In the genomic region with DNA sequence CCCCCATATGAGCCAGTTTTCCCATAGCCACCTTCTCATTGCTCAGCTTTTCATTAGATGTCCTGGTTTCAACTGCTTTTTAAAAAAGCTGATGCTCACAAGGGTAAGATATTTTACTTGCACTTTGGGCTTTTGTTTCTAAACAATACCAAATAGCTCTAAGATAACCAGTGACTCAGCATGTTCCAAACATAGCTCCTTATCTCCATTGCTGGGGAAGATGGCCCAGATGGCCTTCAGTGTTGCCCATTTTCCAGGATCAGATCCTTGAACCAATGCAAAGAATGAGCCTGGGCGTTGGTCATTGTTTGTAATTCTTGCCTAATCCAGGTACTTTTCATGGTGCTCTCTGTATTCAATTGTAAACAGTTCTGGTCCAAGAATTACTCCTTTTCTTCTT, we compare ENCODE assay signal across 26 mouse cellular contexts. TPM values are rescaled to one million over a fixed set of nuclear protein-coding genes. Genes with fewer than 3 reads are reported as not detected.
DNase-seq lines count a peak whose midpoint lies in the region; ATAC-seq and TF ChIP-seq lines count a peak whose summit lies in the region.
"Had no signal": no experiment of that assay in that cellular context is flagged by ENCODE, and none has a peak within 500 bp of the region (broad histone marks: within the 10 kb centered on the region; RNA-seq: fewer than 3 reads in every experiment).

No protein-coding gene starts in this region.

- no peak for ATAC-seq in forebrain, embryonic 11.5 days (replicated peaks; ENCODE audit: low FRiP score)
- ATAC-seq: CD4-positive, CD25-positive, alpha-beta regulatory T cell, adult 4 months; forebrain, embryonic 13.5 days; forebrain, embryonic 15.5 days; forebrain, postnatal 0 days had no signal

- TF ChIP-seq POLR2A in MEL (IDR thresholded peaks at IDR 0.05; ENCODE audit: control insufficient read depth in 1 of 2, insufficient read depth in 1 of 2, low read depth in 1 of 2, low read length in 2 of 2, poor library complexity in 1 of 2), result no peak

- WGBS in forebrain, embryonic 11.5 days, result 79% methylated on average over 1 of the region's 1 CpGs

- H3K27ac ChIP-seq in MEL (ENCODE audit: control insufficient read depth, low read depth, low read length), result no peak overlapping the region
- no peak overlapping the region for H3K27ac ChIP-seq in forebrain, embryonic 11.5 days (ENCODE audit: low read depth, low read length)
- H3K27ac ChIP-seq: embryonic facial prominence, embryonic 13.5 days; embryonic facial prominence, embryonic 15.5 days; forebrain, embryonic 10.5 days; forebrain, embryonic 13.5 days; forebrain, embryonic 15.5 days had no signal

- no peak overlapping the region for H3K4me3 ChIP-seq in MEL (ENCODE audit: control insufficient read depth in 1 of 2, insufficient read depth in 1 of 2, low read depth in 2 of 2, low read length in 2 of 2)
- no peak overlapping the region for H3K4me3 ChIP-seq in forebrain, embryonic 11.5 days (ENCODE audit: low read depth, low read length)
- H3K4me3 ChIP-seq: embryonic facial prominence, embryonic 13.5 days; embryonic facial prominence, embryonic 15.5 days; erythroblast, embryonic 14.5 days; forebrain, embryonic 10.5 days; forebrain, embryonic 13.5 days; forebrain, embryonic 15.5 days had no signal

- peaks cover 0 to 28% of the 10 kb centered on the region in 2 experiments; a peak in 2 of 4 replicates for H3K36me3 ChIP-seq in MEL (ENCODE audit: control insufficient read depth in 1 of 2, insufficient read depth in 2 of 2, low read length in 2 of 2)
- no peaks in the 10 kb centered on the region for H3K36me3 ChIP-seq in forebrain, embryonic 11.5 days (ENCODE audit: control insufficient read depth, insufficient read depth, low read length)
- H3K36me3 ChIP-seq: embryonic facial prominence, embryonic 13.5 days; embryonic facial prominence, embryonic 15.5 days; forebrain, embryonic 10.5 days; forebrain, embryonic 15.5 days had no signal

- TF ChIP-seq EP300 in MEL (IDR thresholded peaks at IDR 0.05; ENCODE audit: low read depth in 1 of 2, low read length in 2 of 2), result peak; percentile 23 to 30; a peak in 2 of 4 replicates

- TF ChIP-seq CTCF in MEL (IDR thresholded peaks at IDR 0.05 in 2 of 3, conservative IDR thresholded peaks at IDR 0.05 in 1 of 3; ENCODE audit: control insufficient read depth in 1 of 3, insufficient read depth in 1 of 3, low read depth in 2 of 3, low read length in 3 of 3, poor library complexity in 1 of 3, severe bottlenecking in 1 of 3), result no peak

- peaks cover 7 to 11% of the 10 kb centered on the region in 2 experiments for H3K4me1 ChIP-seq in MEL (ENCODE audit: control insufficient read depth in 1 of 2, insufficient read depth in 2 of 2, low read length in 2 of 2)
- no peaks in the 10 kb centered on the region for H3K4me1 ChIP-seq in forebrain, embryonic 11.5 days (replicated peaks; ENCODE audit: control insufficient read depth, insufficient read depth, low read length)
- H3K4me1 ChIP-seq: embryonic facial prominence, embryonic 13.5 days; embryonic facial prominence, embryonic 15.5 days; forebrain, embryonic 10.5 days; forebrain, embryonic 13.5 days; forebrain, embryonic 15.5 days had no signal

- peak; percentile 23 to 76 for DNase-seq in adrenal gland, adult (ENCODE audit: inconsistent age in 2 of 2, low spot score in 1 of 2)
- no peak for DNase-seq in adrenal gland, postnatal 14 days
- DNase-seq in adrenal gland, adult 8-10 months, result peak; percentile 24
- DNase-seq in adrenal gland, postnatal 25 days, result no peak
- peak; percentile 28 for DNase-seq in heart, adult 11 months
- DNase-seq in heart, postnatal 4 days, result no peak
- DNase-seq in MEL (ENCODE audit: low read depth, low spot score), result peak; percentile 20
- no peak for DNase-seq in forebrain, embryonic 11.5 days (ENCODE audit: low spot score)
- DNase-seq: B cell, adult 2 months; cerebellum, adult 11 months; cerebellum, adult 18-20 months; cerebellum, adult 8-10 months; cerebellum, adult 9-11 months; cerebellum, postnatal 14 days; cerebellum, postnatal 36 days; embryo, embryonic 11 days; forebrain, postnatal 0 days had no signal

- H3K79me2 ChIP-seq in MEL (ENCODE audit: control insufficient read depth, insufficient read depth, low read length, poor library complexity), result no peaks in the 10 kb centered on the region

- no peaks in the 10 kb centered on the region for H3K27me3 ChIP-seq in MEL (ENCODE audit: control insufficient read depth in 1 of 2, insufficient read depth in 2 of 2, low read length in 2 of 2)
- H3K27me3 ChIP-seq in forebrain, embryonic 11.5 days (ENCODE audit: control insufficient read depth, insufficient read depth, low read length), result no peaks in the 10 kb centered on the region
- H3K27me3 ChIP-seq: CH12.LX; embryonic facial prominence, embryonic 13.5 days; embryonic facial prominence, embryonic 15.5 days; forebrain, embryonic 13.5 days; forebrain, embryonic 15.5 days had no signal

- H3K9me3 ChIP-seq in MEL (replicated peaks; ENCODE audit: insufficient read depth, low read length), result no peaks in the 10 kb centered on the region
- no peaks in the 10 kb centered on the region for H3K9me3 ChIP-seq in forebrain, embryonic 11.5 days (ENCODE audit: control insufficient read depth, low read length)
- H3K9me3 ChIP-seq: embryonic facial prominence, embryonic 13.5 days; embryonic facial prominence, embryonic 15.5 days; forebrain, embryonic 10.5 days; forebrain, embryonic 13.5 days; forebrain, embryonic 15.5 days; G1E had no signal

- no peak overlapping the region for H3K4me2 ChIP-seq in forebrain, embryonic 11.5 days (ENCODE audit: low read depth, low read length, severe bottlenecking)
- H3K4me2 ChIP-seq: embryonic facial prominence, embryonic 13.5 days; embryonic facial prominence, embryonic 15.5 days; forebrain, embryonic 13.5 days; forebrain, embryonic 15.5 days had no signal

- no peak for TF ChIP-seq RAD21 in MEL (IDR thresholded peaks at IDR 0.05; ENCODE audit: low read depth, low read length)

- H3K9ac ChIP-seq in MEL (ENCODE audit: control insufficient read depth, low read depth, low read length, poor library complexity, severe bottlenecking), result no peak overlapping the region
- H3K9ac ChIP-seq in forebrain, embryonic 11.5 days (ENCODE audit: low read length), result no peak overlapping the region
- H3K9ac ChIP-seq: embryonic facial prominence, embryonic 13.5 days; embryonic facial prominence, embryonic 15.5 days; forebrain, embryonic 13.5 days; forebrain, embryonic 15.5 days; forebrain, postnatal 0 days had no signal

TF ChIP-seq in MEL, 35 proteins besides CTCF, POLR2A, EP300 and RAD21:
- TF ChIP-seq ETS1 (IDR thresholded peaks at IDR 0.05; ENCODE audit: low read depth, low read length), result peak; percentile 63
- TF ChIP-seq MXI1 (IDR thresholded peaks at IDR 0.05; ENCODE audit: low read depth, low read length), result no peak
- TF ChIP-seq MAZ (IDR thresholded peaks at IDR 0.05; ENCODE audit: low read depth, low read length), result no peak
- no peak for TF ChIP-seq POLR2AphosphoS5 (IDR thresholded peaks at IDR 0.05; ENCODE audit: borderline replicate concordance, low read depth, low read length)
- peak; percentile 87; the same call in 1 of the 2 replicates for TF ChIP-seq MEF2A (IDR thresholded peaks at IDR 0.05; ENCODE audit: extremely low read depth, insufficient replicate concordance, low read depth, low read length, poor library complexity, severe bottlenecking)
- TF ChIP-seq GATA1 (IDR thresholded peaks at IDR 0.05; ENCODE audit: low read depth, low read length), result peak; percentile 55; the same call in 1 of the 2 replicates
- TF ChIP-seq SIN3A (IDR thresholded peaks at IDR 0.05; ENCODE audit: low read length), result no peak
- TF ChIP-seq GABPA (IDR thresholded peaks at IDR 0.05; ENCODE audit: low read depth, low read length), result 0 out of 2 replicates have a peak, but pooled peaks have one; percentile 52

RNA-seq across cellular contexts. Expression of gene Nab1, which starts 49.1 kb away (rescaled TPM):
- total RNA-seq in adrenal gland, postnatal 14 days (2021), result 52.5 and 58.7 TPM in 2 replicates
- 10 to 100 TPM; 56.8 to 59.1 (median 57.7) TPM for total RNA-seq in adrenal gland, adult 8-10 months (2022)
- total RNA-seq in adrenal gland, postnatal 25 days (2021), result 60.6 and 66.3 TPM in 2 replicates
- total RNA-seq in heart, postnatal 4 days (2021), result 10 to 100 TPM; 36.2 to 36.8 TPM
- 26.7 and 29.8 TPM in 2 replicates for total RNA-seq in MEL (2012; rRNA removed)
- polyA plus RNA-seq in MEL (2012; ENCODE audit: insufficient read depth in 1 of 2, insufficient read length in 2 of 2, low read depth in 1 of 2, low replicate concordance in 2 of 2, missing spikeins in 1 of 2), result 10 to 100 TPM in 1 of 2 experiments, not detected in 1; 40.3 TPM
- 9.0 and 9.6 TPM in 2 replicates for polyA plus RNA-seq in forebrain, embryonic 11.5 days (2014; fragmentation: Nextera tagmentation; extraction: Ambion mirVana)

Comparison
In these comparisons a context has a peak if more than half of its experiments do, and no peak if none do; other contexts are left out.
1. DNase-seq: peak in adrenal gland, adult (2 of 2), adrenal gland, adult 8-10 months (single experiment), heart, adult 11 months (single experiment) and MEL (single experiment); none in adrenal gland, postnatal 14 days (single experiment), adrenal gland, postnatal 25 days (single experiment), heart, postnatal 4 days (single experiment) and forebrain, embryonic 11.5 days (single experiment).